Mouse (Mus musculus) cerebellum, adult 2 months (tissue): ENCODE measurements around the gene Ptpn4.

Experiments
- CTCF ChIP-seq: fragments of 200-500 bp; IDR thresholded peaks from 2 replicates; pipeline ENCODE4 v1.5.1; 2011; ENCODE audit warnings: low read depth, mild to moderate bottlenecking, control low read depth, low read length, moderate library complexity, borderline replicate concordance; ENCODE audit not compliant: insufficient read depth
- POLR2A ChIP-seq: fragments of 200-500 bp; IDR thresholded peaks from 2 replicates; pipeline ENCODE4 v1.6.1; 2011; ENCODE audit warnings: low read length, control low read depth, borderline replicate concordance; ENCODE audit not compliant: insufficient read depth

- TF ChIP-seq CTCF (no peak), POLR2A (no peak)
Observed at GRCm38 (mm10) chr1:119681663-119682213, 155.7 kb downstream of the Ptpn4 start.
